11 mouse cellular contexts compared by ENCODE assay signal in the genomic region with DNA sequence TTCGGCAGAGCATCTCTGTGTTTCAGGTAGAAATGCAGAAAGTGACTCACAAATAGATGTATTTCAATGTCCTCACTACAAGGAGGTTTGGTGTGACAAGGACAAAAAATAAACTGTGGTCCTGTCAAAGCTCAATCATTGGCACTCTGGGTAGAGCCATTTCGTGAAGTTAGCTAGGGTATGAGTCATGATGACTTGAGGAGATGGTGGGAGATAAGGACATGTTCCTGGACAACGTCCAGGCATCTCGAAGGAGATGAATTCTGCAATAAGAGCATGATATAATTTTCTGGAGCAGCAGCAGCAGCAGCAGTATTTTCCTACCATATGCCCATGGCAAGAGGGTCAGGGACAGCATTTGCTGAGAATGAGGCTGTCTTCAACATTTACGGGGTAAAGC.
"Had no signal": no experiment of that assay in that cellular context is flagged by ENCODE, and none has a peak within 500 bp of the region (broad histone marks: within the 10 kb centered on the region; RNA-seq: fewer than 3 reads in every experiment).

No protein-coding gene starts in this region.

- DNase-seq: kidney, adult 2 months; kidney, postnatal 14 days; left cerebral cortex, postnatal 4 days; lung, adult 18-20 months; lung, postnatal 4 days; midbrain, embryonic 14.5 days; retina, postnatal 1 day; right cerebral cortex, postnatal 4 days; spleen, adult 18-20 months; thymus, adult 2 months; thymus, postnatal 25 days had no signal
